Mouse (Mus musculus) left cerebral cortex, postnatal 10 days (tissue): ENCODE data around the gene St3gal3. TPM values are rescaled to one million over a fixed set of nuclear protein-coding genes. Genes with fewer than 3 reads are reported as not detected.

Experiments
- DNase-seq, 2 experiments: peaks; one replicate each; pipeline ENCODE4 v3.0.0; 2021 to 2022; ENCODE audit warnings: low spot score in 2 of 2, mixed read lengths in 1 of 2; ENCODE audit errors: extremely low spot score in 1 of 2
- intact Hi-C: fragments of 180-260 bp; cut with DNase I; formaldehyde crosslinking; loops from one replicate; pipeline ENCODE4 v1.15.1; 2025
- total RNA-seq, 2 experiments: library from RNA; stranded (reverse); gene quantifications; 2 replicates each; pipeline ENCODE4 v1.2.3; 2021

Gene St3gal3
- total RNA-seq, result 10 to 100 TPM; 36.8 to 40.2 TPM

- intact Hi-C loops, result loop anchor here (5.0 kb wide), 1 partner anchor 43 kb away; no protein-coding TSS in a partner anchor
- peak; percentile 97 to 99 for DNase-seq
These were observed at the start of gene St3gal3 for GRCm38 (mm10) chr4:118134485-118135365. St3gal3 (minus strand) TSS chr4:118134914.

DNA sequence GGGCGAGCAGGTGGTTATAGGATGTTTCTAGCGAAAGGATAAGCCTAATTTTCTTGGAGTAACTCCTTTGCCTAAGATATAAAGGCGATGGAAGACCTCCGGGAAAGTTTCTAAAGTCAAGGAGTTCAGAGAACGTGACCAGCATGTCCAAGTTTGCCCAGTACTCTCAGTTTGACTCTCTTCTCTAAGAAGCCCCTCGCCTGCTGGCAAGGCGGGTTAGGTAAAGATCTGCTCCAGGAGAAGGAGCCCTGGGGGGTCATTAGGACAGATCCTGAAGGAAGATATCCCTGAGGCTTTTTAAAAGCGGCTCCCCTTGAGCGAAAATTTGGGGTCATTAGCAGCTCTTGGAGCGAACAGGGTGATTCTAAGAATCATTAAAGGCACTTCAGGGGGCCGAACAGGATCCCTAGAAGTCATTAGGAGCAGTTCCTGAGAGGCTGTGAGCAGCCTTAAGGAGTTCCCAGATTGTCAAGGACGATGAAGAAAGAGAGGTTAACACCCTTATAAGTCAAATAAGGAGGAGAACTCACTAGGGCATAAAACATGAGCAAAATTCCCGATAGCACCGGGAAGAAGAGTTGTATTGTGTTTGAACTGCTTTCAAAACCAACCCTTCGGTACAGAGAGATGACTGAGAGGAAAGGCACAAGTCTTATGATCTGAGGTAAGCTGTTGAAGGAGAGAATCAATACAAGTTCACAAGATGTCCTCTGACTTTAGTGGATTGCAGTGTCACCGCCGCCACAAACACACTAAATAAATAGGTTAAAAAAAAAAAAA, 45.8 kb upstream of the St3gal3 start:
- DNase-seq, result no peak
- intact Hi-C loops, result no loop called here

DNA sequence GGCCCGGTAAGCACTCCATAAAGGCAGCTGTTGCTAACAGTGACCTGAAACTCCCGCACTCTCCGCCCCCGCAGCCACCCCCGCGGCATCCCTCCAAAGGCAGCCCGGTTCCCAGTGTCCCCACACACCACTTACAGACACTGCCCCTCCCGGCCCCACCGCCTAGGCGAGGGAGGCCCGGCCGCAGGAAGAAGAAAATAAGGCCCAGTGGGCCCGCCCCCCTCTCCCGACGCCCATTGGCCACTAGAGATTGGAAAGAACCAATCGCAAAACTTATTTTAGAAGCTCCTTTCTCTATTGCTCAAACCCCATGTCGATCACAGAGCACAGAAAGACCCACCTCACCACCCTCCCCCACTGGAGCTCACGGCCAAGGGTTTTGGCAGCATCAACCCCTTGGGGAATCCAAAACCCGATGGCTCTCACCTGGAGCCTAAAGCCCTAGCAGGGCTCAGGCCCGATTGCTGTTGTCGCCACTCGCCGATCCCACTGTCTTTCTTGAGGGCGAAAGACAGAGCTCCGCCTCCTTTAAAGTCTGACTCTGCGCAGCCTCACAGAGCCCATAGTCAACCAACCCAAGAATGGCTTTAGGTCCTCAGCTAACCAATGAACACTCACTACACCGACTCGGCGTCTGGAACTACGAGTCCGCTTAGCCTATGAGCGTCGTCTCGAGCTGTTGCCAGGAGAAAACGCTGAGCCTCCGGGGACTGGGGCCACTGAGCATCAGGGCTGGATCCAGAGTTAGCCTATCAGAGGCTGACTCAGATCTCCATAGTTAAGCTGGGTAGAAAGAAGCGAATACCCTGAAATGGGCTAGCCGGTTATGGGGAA, 45.0 kb upstream of the St3gal3 start, which contains the start of gene Kdm4a:
Kdm4a (minus strand) TSS at position 577 of the 834 bp plus-strand sequence.
- peak; percentile 94 to 95 for DNase-seq
- intact Hi-C loops, result loop anchor here (5.0 kb wide), 1 partner anchor 42 kb away; no protein-coding TSS in a partner anchor

- DNase-seq, result no peak
- intact Hi-C loops, result loop anchor here (5.0 kb wide), 1 partner anchor 42 kb away; no protein-coding TSS in a partner anchor
These were observed 44.3 kb upstream of the St3gal3 start for GRCm38 (mm10) chr4:118178952-118179466.

DNA sequence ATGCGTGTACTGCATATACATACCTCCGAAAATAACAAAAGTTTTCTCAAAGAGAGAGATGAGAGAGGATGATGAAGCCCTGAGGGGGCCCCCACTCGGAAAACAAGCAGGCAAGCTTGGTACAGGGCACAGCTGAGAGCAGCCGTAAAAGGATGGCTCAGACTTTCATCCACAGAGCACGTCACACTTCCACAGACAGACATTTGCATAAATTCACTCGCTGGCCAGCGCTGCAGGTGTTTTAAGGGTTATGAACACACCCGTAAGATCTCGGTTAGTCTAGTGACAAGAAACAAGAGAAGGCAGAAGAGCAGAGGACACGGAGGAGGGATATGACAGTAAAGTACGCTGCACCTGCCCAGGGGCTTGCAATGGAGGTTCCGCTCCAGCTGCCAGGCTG, 37.7 kb upstream of the St3gal3 start:
- intact Hi-C loops, result no loop called here
- no peak for DNase-seq

GRCm38 (mm10) chr4:118171006-118171405, 36.3 kb upstream of the St3gal3 start:
- no peak for DNase-seq

DNA sequence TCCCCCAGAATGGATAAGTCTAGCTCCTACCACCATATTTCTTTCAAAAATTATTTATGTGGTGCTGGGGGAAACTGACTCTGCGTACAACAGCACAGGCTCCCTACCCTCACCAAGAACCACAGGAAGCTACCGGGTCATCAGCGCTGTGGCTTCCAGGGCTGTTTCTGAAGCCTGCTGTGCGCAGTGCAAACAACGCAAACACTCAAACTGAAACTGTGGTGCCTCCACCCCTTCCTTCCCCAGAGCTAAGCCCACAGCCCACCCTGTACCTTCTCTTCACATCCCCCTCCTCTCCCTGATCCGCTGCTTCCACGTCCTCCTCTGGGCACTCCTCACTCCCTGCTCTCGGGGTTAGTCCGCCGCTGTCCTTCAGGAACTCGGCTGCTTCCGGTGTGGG, 27.4 kb upstream of the St3gal3 start:
- intact Hi-C loops, result loop anchor here (5.0 kb wide), 1 partner anchor 45 kb away; no protein-coding TSS in a partner anchor
- DNase-seq, result no peak

More at GRCm38 (mm10) chr4:118171006-118171405, 36.3 kb upstream of the St3gal3 start:
- intact Hi-C loops, result no loop called here

DNA sequence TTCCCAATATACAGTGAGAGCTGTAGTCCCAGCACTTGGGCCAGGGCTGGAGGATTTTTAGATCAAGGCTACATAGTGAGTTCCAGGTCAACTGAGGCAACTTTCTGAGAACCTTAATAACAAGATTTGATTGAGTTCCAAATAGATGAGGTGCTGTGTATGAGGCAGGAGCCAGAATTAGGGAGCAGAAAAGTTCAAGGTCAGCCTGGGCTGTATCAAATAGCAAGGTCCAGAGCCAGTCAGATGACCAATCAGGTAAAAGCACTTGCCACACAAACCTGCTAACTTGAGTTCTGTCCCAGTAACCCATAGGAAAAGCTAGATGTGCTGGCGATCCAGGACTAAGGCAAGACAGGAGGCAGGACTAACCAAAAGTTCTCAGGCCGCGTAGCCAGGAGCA, 23.0 kb upstream of the St3gal3 start:
- intact Hi-C loops, result no loop called here
- no peak for DNase-seq

- DNase-seq, result no peak
- intact Hi-C loops, result no loop called here
These were observed 21.8 kb upstream of the St3gal3 start for GRCm38 (mm10) chr4:118156559-118156958.

GRCm38 (mm10) chr4:118154889-118155288, 20.2 kb upstream of the St3gal3 start:
- intact Hi-C loops, result no loop called here
- no peak for DNase-seq

DNA sequence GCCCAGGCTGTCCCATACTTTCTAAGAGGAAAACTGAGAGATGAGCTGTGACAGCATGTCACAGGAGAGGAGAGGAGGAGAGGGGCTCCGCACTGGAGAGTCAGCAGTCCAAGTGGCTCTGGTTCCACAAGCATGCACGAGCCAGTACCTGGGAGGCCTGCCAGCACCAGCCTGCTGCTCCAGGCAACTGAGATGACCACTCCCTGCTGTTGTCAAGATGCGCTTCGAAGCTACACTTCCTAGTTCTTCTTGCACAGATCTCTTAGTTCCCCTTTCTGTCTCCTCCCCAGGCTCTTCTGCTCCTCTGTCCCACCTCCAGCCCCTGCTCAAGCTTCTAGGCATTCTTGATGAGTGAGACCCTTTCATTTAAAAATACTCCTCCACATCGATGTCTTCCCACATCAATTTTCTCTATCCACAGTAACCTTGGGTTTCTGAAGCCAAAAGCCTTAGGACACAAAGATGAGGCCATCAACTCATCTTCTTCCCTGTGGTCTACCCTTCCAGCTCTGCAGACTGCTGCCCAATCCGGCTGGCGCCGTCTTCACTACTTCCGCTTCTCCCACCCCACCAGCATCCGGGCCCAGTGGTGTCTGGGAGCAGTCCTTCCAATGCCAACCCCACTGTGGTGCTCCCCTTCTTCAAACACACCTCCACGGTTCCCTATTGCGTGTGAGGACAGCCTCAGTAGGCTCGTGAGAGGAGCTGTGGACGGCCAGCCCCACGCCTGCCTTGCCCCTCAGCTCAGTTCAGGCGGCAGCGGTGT, 17.5 kb upstream of the St3gal3 start:
- peak in 1 of 2 experiments; percentile 72 for DNase-seq
- intact Hi-C loops, result no loop called here

GRCm38 (mm10) chr4:118150804-118151203, 16.1 kb upstream of the St3gal3 start:
- no peak for DNase-seq
- intact Hi-C loops, result no loop called here

DNA sequence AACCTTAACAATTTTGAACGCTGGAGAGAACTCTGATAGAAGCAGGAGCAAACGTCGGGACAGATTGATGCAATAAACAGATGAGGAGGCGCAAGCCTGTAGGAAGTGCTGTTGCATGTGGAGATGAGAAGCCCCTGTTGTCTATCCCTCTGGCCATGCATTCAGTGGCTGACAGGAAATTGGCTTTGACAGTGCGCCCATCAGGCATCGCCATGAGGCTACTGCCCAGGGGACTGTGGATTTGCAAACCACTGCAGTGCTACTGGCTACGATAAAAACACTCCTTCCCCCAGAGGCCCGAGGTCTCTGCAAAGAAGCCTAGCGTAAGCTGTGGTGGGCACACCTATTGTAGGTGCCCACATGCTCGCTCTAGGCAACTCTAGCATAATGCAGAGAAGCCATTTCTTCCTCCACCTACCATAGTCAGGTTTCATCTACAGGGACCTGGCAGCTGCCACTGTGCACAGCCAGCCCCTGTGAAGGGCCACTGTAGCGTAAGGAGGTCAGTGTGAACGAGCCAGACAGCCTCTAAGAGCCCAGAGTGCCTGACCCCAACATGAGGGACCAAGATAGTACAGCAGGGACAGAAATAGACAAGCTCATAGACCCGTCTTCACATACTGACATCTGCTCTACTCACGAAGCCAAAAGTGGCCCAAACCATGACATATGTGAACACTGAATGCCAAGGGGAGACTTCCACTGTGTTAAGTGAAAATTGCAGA, 15.4 kb upstream of the St3gal3 start:
- no peak for DNase-seq
- intact Hi-C loops, result no loop called here

DNA sequence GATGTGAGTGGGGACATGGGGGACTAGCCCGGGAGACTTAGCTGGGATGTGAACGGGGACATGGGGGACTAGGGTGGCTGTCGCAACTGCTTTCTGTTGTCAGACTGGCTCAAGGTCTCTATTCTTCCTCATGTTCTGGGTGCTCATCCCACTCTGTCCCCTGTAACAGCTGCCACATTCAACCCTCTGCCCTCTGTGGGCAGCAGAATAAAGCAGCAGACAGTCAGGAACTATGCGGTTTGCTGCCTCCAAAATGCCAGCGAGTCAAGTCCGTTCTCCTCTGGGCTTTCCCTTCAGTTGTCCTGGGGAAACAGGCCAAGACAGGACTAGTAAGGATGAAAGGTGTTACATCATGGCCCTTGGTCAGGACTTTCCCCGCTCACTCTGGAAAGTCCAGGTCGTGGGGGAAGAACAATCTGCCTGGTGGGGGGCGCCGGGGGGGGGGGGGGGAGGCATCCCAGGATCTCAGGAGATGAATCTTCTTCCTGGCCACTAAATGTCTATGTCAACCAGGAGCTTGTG, 14.4 kb upstream of the St3gal3 start:
- DNase-seq, result no peak
- intact Hi-C loops, result no loop called here

GRCm38 (mm10) chr4:118148317-118148687, 13.6 kb upstream of the St3gal3 start:
- DNase-seq, result no peak
- intact Hi-C loops, result no loop called here

DNA sequence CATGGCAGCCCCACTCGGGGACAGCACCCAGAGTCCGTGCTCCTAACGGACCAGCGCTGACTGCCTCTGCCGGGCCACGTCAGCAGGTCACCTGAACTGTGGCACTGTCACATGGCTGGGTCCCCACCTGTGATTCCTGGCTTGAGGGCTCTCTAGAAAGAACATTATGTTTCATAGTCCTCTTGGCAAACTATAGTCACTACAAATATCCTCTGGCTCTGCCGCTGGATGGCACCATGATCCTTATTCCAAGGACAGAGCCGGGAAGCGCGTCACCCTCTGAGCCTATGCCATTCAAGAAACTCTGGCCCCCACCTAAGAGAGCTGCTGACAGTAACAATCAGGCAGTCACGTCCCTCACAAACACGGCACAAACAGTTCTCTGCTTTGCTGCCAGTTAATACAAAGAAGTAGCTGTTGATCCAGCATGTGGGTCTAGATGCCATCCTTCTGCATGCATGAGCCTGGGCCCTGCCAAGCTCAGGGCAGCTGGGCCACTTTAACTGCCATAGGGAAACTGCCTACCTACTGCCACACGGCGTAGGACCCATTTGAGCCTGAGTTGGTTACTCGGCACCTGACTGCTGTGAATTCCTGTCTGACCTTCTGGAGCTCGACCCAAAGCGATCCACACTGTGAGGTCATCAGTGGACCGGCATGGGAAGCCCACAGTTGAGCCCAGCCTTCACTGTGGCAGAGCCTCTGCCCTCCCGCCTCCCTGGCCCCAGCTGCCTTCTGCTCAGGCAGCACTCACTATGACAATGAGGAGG, 13.0 kb upstream of the St3gal3 start:
- intact Hi-C loops, result no loop called here
- DNase-seq, result no peak
